Mouse (Mus musculus): ENCODE measurements around the gene Babam1. TPM values are rescaled to one million over a fixed set of nuclear protein-coding genes. Genes with fewer than 3 reads are reported as not detected.

Babam1 gene
- total and polyA plus RNA-seq, 3 experiments: 62.8 to 91.3 (median 70.2) TPM

GRCm38 (mm10) chr8:71397701-71398100 is 1.0 kb downstream of the Babam1 start:
- H3K4me3 ChIP-seq: no peak overlapping the region; the same call in 1 of the 2 replicates
- no peaks in the 10 kb centered on the region for H3K36me3 ChIP-seq (ENCODE audit: control insufficient read depth, insufficient read depth, low read length)
- no peaks in the 10 kb centered on the region; the same call in 1 of the 2 replicates for H3K79me2 ChIP-seq (replicated peaks; ENCODE audit: control insufficient read depth, insufficient read depth, low read length)
- no peak overlapping the region for H3K9ac ChIP-seq (ENCODE audit: low read depth, low read length)
- WGBS: 77% methylated on average over 12 of the region's 12 CpGs
- peaks cover 3% of the 10 kb centered on the region for H3K4me1 ChIP-seq (ENCODE audit: control insufficient read depth, insufficient read depth, low read length)
- peak; percentile 6 to 17 for DNase-seq
- no peaks in the 10 kb centered on the region for H3K27me3 ChIP-seq (ENCODE audit: control insufficient read depth, insufficient read depth, low read length)
- H3K27ac ChIP-seq: no peak overlapping the region
- intact Hi-C loops (cut with DNase I): loop anchor here (5.0 kb wide), 1 partner anchor 825 kb away; no protein-coding TSS in a partner anchor
- TF ChIP-seq EP300 (IDR thresholded peaks at IDR 0.05; ENCODE audit: insufficient read depth, low read depth, low read length): no peak
- no peak for TF ChIP-seq POLR2A (IDR thresholded peaks at IDR 0.05; ENCODE audit: insufficient read depth, low read depth, low read length)
- TF ChIP-seq CTCF (IDR thresholded peaks at IDR 0.05): no peak

- Histone ChIP-seq H3K4me1 (ENCODE audit: control insufficient read depth, insufficient read depth, low read length) (peaks cover 3% of the 10 kb centered on the region), H3K79me2 (replicated peaks; ENCODE audit: control insufficient read depth, insufficient read depth, low read length) (no peaks in the 10 kb centered on the region), H3K27me3 (ENCODE audit: control insufficient read depth, insufficient read depth, low read length) (no peaks in the 10 kb centered on the region), H3K27ac (no peak overlapping the region), H3K9ac (ENCODE audit: low read depth, low read length) (no peak overlapping the region), H3K36me3 (ENCODE audit: control insufficient read depth, insufficient read depth, low read length) (no peaks in the 10 kb centered on the region), H3K4me3 (no peak overlapping the region)
- 90% methylated on average over 2 of the region's 2 CpGs for WGBS
- DNase-seq: peak; percentile 1 to 12
- intact Hi-C loops (cut with DNase I): no loop called here
- TF ChIP-seq CTCF (IDR thresholded peaks at IDR 0.05): no peak
- TF ChIP-seq EP300 (IDR thresholded peaks at IDR 0.05; ENCODE audit: insufficient read depth, low read depth, low read length): no peak
- no peak for TF ChIP-seq POLR2A (IDR thresholded peaks at IDR 0.05; ENCODE audit: insufficient read depth, low read depth, low read length)
Measured at GRCm38 (mm10) chr8:71400826-71401225, 4.2 kb downstream of the Babam1 start.

- no peaks in the 10 kb centered on the region for H3K36me3 ChIP-seq (ENCODE audit: control insufficient read depth, insufficient read depth, low read length)
- H3K27me3 ChIP-seq (ENCODE audit: control insufficient read depth, insufficient read depth, low read length): no peaks in the 10 kb centered on the region
- H3K4me3 ChIP-seq: no peak overlapping the region
- H3K79me2 ChIP-seq (replicated peaks; ENCODE audit: control insufficient read depth, insufficient read depth, low read length): no peaks in the 10 kb centered on the region
- TF ChIP-seq CTCF (IDR thresholded peaks at IDR 0.05) (no peak), POLR2A (IDR thresholded peaks at IDR 0.05; ENCODE audit: insufficient read depth, low read depth, low read length) (no peak)
- peaks cover 6% of the 10 kb centered on the region for H3K4me1 ChIP-seq (ENCODE audit: control insufficient read depth, insufficient read depth, low read length)
- H3K9ac ChIP-seq (ENCODE audit: low read depth, low read length): no peak overlapping the region
- intact Hi-C loops (cut with DNase I): no loop called here
- H3K27ac ChIP-seq: no peak overlapping the region
- peak in 1 of 2 experiments; percentile 12 for DNase-seq
Measured at GRCm38 (mm10) chr8:71401454-71401853, 4.8 kb downstream of the Babam1 start.

GRCm38 (mm10) chr8:71402446-71402964 is 5.8 kb downstream of the Babam1 start:
- Histone ChIP-seq H3K27ac (no peak overlapping the region), H3K79me2 (replicated peaks; ENCODE audit: control insufficient read depth, insufficient read depth, low read length) (no peaks in the 10 kb centered on the region), H3K4me1 (ENCODE audit: control insufficient read depth, insufficient read depth, low read length) (peaks cover 5% of the 10 kb centered on the region), H3K36me3 (ENCODE audit: control insufficient read depth, insufficient read depth, low read length) (no peaks in the 10 kb centered on the region), H3K4me3 (no peak overlapping the region), H3K27me3 (ENCODE audit: control insufficient read depth, insufficient read depth, low read length) (no peaks in the 10 kb centered on the region), H3K9ac (ENCODE audit: low read depth, low read length) (no peak overlapping the region)
- DNase-seq: no peak
- WGBS: 88% methylated on average over 9 of the region's 9 CpGs
- TF ChIP-seq CTCF (IDR thresholded peaks at IDR 0.05): no peak
- no peak for TF ChIP-seq POLR2A (IDR thresholded peaks at IDR 0.05; ENCODE audit: insufficient read depth, low read depth, low read length)
- TF ChIP-seq EP300 (IDR thresholded peaks at IDR 0.05; ENCODE audit: insufficient read depth, low read depth, low read length): no peak
- intact Hi-C loops (cut with DNase I): no loop called here

GRCm38 (mm10) chr8:71403107-71403885 is 6.6 kb downstream of the Babam1 start:
- no peak overlapping the region for H3K27ac ChIP-seq
- no peaks in the 10 kb centered on the region for H3K36me3 ChIP-seq (ENCODE audit: control insufficient read depth, insufficient read depth, low read length)
- 67% methylated on average over 6 of the region's 6 CpGs for WGBS
- H3K79me2 ChIP-seq (replicated peaks; ENCODE audit: control insufficient read depth, insufficient read depth, low read length): no peaks in the 10 kb centered on the region
- no peak for TF ChIP-seq EP300 (IDR thresholded peaks at IDR 0.05; ENCODE audit: insufficient read depth, low read depth, low read length)
- TF ChIP-seq CTCF (IDR thresholded peaks at IDR 0.05): no peak
- TF ChIP-seq POLR2A (IDR thresholded peaks at IDR 0.05; ENCODE audit: insufficient read depth, low read depth, low read length): no peak
- no peak overlapping the region for H3K9ac ChIP-seq (ENCODE audit: low read depth, low read length)
- intact Hi-C loops (cut with DNase I): no loop called here
- no peak overlapping the region for H3K4me3 ChIP-seq
- no peaks in the 10 kb centered on the region for H3K27me3 ChIP-seq (ENCODE audit: control insufficient read depth, insufficient read depth, low read length)
- peaks cover 5% of the 10 kb centered on the region for H3K4me1 ChIP-seq (ENCODE audit: control insufficient read depth, insufficient read depth, low read length)
- peak in 1 of 2 experiments; percentile 14 for DNase-seq

GRCm38 (mm10) chr8:71404011-71404410 is 7.3 kb downstream of the Babam1 start:
- Histone ChIP-seq H3K27ac (no peak overlapping the region), H3K79me2 (replicated peaks; ENCODE audit: control insufficient read depth, insufficient read depth, low read length) (no peaks in the 10 kb centered on the region), H3K27me3 (ENCODE audit: control insufficient read depth, insufficient read depth, low read length) (no peaks in the 10 kb centered on the region), H3K4me3 (no peak overlapping the region), H3K36me3 (ENCODE audit: control insufficient read depth, insufficient read depth, low read length) (no peaks in the 10 kb centered on the region), H3K4me1 (ENCODE audit: control insufficient read depth, insufficient read depth, low read length) (peaks cover 5% of the 10 kb centered on the region), H3K9ac (ENCODE audit: low read depth, low read length) (no peak overlapping the region)
- intact Hi-C loops (cut with DNase I): no loop called here
- TF ChIP-seq POLR2A (IDR thresholded peaks at IDR 0.05; ENCODE audit: insufficient read depth, low read depth, low read length) (no peak), EP300 (IDR thresholded peaks at IDR 0.05; ENCODE audit: insufficient read depth, low read depth, low read length) (no peak), CTCF (IDR thresholded peaks at IDR 0.05) (no peak)
- DNase-seq: peak in 1 of 2 experiments; percentile 13
- WGBS: 77% methylated on average over 8 of the region's 8 CpGs

Measured in heart, adult 2 months (tissue).